Mouse (Mus musculus) brain, embryonic 14.5 days (tissue): Measurements from ENCODE around the gene Sema4b.

ENCODE experiments used
- CTCF ChIP-seq: fragments of 200-500 bp; IDR thresholded peaks from 2 replicates; pipeline ENCODE4 v1.5.1; 2012; ENCODE audit warnings: inconsistent platforms, mild to moderate bottlenecking, moderate library complexity, borderline replicate concordance; ENCODE audit not compliant: insufficient read depth, insufficient read length; ENCODE audit errors: extremely low read depth
- POLR2A ChIP-seq: fragments of 200-500 bp; IDR thresholded peaks from 2 replicates; pipeline ENCODE4 v1.6.1; 2012; ENCODE audit warnings: mild to moderate bottlenecking, inconsistent platforms, borderline replicate concordance; ENCODE audit not compliant: poor library complexity, insufficient read depth, insufficient read length, severe bottlenecking; ENCODE audit errors: extremely low read depth

DNA sequence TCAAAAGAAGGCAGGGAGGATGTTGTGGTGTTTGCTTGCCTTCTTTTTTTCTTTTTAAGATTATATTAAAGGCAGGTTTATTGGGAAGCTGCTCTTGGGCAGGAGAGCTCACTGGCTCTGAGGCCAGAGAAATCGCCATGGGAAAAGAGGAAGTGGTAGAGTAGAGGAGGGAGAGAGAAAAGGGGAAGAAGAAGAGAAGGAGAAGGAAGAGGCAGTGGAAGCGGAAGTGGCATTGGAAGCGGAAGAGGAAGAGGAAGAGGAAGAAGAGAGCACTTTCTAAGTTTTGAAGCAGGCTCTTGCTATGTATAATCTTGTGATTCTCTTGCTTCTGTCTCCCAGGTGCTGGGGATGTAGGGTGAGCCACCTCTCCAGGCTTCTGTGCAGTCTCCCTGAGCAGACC lies 32.0 kb upstream of the Sema4b start:
- TF ChIP-seq CTCF (no peak), POLR2A (no peak)
